Mouse (Mus musculus): ENCODE results near the gene Rock2. TPM values are rescaled to one million over a fixed set of nuclear protein-coding genes. Genes with fewer than 3 reads are reported as not detected.

The Rock2 gene
- polyA plus RNA-seq, 1 experiment = 95.1 TPM

GRCm38 (mm10) chr12:16860961-16861360 is 33.7 kb upstream of the Rock2 start:
- TF ChIP-seq POLR2A (IDR thresholded peaks at IDR 0.05; ENCODE audit: insufficient read depth, low read length) (no peak), CTCF (IDR thresholded peaks at IDR 0.05; ENCODE audit: low read depth, low read length) (no peak), EP300 (IDR thresholded peaks at IDR 0.05; ENCODE audit: insufficient read depth, low read depth, low read length) (no peak)
- no peak overlapping the region for H3K27ac ChIP-seq (ENCODE audit: insufficient read depth, low read length)
- no peaks in the 10 kb centered on the region for H3K9me3 ChIP-seq (replicated peaks; ENCODE audit: control insufficient read depth, insufficient read depth, low read length, poor library complexity, severe bottlenecking)
- H3K4me3 ChIP-seq (ENCODE audit: low read depth, low read length) = no peak overlapping the region
- H3K27me3 ChIP-seq (ENCODE audit: control insufficient read depth, insufficient read depth, low read length, poor library complexity, severe bottlenecking) = no peaks in the 10 kb centered on the region
- no peak overlapping the region for H3K9ac ChIP-seq (ENCODE audit: low read depth, poor library complexity, severe bottlenecking)
- no peaks in the 10 kb centered on the region for H3K36me3 ChIP-seq (ENCODE audit: control insufficient read depth, insufficient read depth, low read length, poor library complexity, severe bottlenecking)
- no peaks in the 10 kb centered on the region for H3K4me1 ChIP-seq (ENCODE audit: control insufficient read depth, insufficient read depth, low read length)

GRCm38 (mm10) chr12:16864477-16864876 is 30.2 kb upstream of the Rock2 start:
- no peaks in the 10 kb centered on the region for H3K4me1 ChIP-seq (ENCODE audit: control insufficient read depth, insufficient read depth, low read length)
- H3K27me3 ChIP-seq (ENCODE audit: control insufficient read depth, insufficient read depth, low read length, poor library complexity, severe bottlenecking) = no peaks in the 10 kb centered on the region
- no peaks in the 10 kb centered on the region for H3K36me3 ChIP-seq (ENCODE audit: control insufficient read depth, insufficient read depth, low read length, poor library complexity, severe bottlenecking)
- no peaks in the 10 kb centered on the region for H3K9me3 ChIP-seq (replicated peaks; ENCODE audit: control insufficient read depth, insufficient read depth, low read length, poor library complexity, severe bottlenecking)
- no peak overlapping the region for H3K27ac ChIP-seq (ENCODE audit: insufficient read depth, low read length)
- H3K9ac ChIP-seq (ENCODE audit: low read depth, poor library complexity, severe bottlenecking) = no peak overlapping the region
- TF ChIP-seq POLR2A (IDR thresholded peaks at IDR 0.05; ENCODE audit: insufficient read depth, low read length) = no peak
- TF ChIP-seq CTCF (IDR thresholded peaks at IDR 0.05; ENCODE audit: low read depth, low read length) = no peak
- no peak for TF ChIP-seq EP300 (IDR thresholded peaks at IDR 0.05; ENCODE audit: insufficient read depth, low read depth, low read length)
- no peak overlapping the region for H3K4me3 ChIP-seq (ENCODE audit: low read depth, low read length)

- Histone ChIP-seq H3K9ac (ENCODE audit: low read depth, poor library complexity, severe bottlenecking) (no peak overlapping the region), H3K27ac (ENCODE audit: insufficient read depth, low read length) (no peak overlapping the region), H3K36me3 (ENCODE audit: control insufficient read depth, insufficient read depth, low read length, poor library complexity, severe bottlenecking) (no peaks in the 10 kb centered on the region), H3K4me1 (ENCODE audit: control insufficient read depth, insufficient read depth, low read length) (no peaks in the 10 kb centered on the region), H3K27me3 (ENCODE audit: control insufficient read depth, insufficient read depth, low read length, poor library complexity, severe bottlenecking) (no peaks in the 10 kb centered on the region), H3K9me3 (replicated peaks; ENCODE audit: control insufficient read depth, insufficient read depth, low read length, poor library complexity, severe bottlenecking) (no peaks in the 10 kb centered on the region), H3K4me3 (ENCODE audit: low read depth, low read length) (no peak overlapping the region)
- TF ChIP-seq CTCF (IDR thresholded peaks at IDR 0.05; ENCODE audit: low read depth, low read length) (no peak), POLR2A (IDR thresholded peaks at IDR 0.05; ENCODE audit: insufficient read depth, low read length) (no peak), EP300 (IDR thresholded peaks at IDR 0.05; ENCODE audit: insufficient read depth, low read depth, low read length) (no peak)
These were observed 28.8 kb upstream of the Rock2 start for GRCm38 (mm10) chr12:16865871-16866270.

DNA sequence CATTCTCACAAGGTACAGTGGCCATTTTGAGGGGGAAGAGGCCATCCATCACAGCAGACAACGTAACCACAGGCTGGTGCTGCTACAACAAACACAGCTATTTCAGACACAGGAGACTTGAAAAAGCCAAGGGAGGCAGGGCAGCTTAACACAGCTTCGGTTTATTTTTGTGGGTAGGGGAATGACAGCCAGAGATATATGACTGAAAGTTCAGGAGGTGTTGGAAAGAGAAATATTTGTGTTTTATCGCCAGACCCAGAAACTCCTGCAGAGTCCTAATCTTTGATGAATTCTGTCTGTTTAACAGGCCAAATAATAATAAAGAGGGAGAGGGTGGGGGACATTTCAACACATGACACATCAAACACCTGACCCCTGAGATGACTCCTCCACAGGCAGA is 28.2 kb upstream of the Rock2 start:
- H3K4me3 ChIP-seq (ENCODE audit: low read depth, low read length) = no peak overlapping the region
- H3K27me3 ChIP-seq (ENCODE audit: control insufficient read depth, insufficient read depth, low read length, poor library complexity, severe bottlenecking) = no peaks in the 10 kb centered on the region
- TF ChIP-seq CTCF (IDR thresholded peaks at IDR 0.05; ENCODE audit: low read depth, low read length) = no peak
- no peak for TF ChIP-seq POLR2A (IDR thresholded peaks at IDR 0.05; ENCODE audit: insufficient read depth, low read length)
- no peak for TF ChIP-seq EP300 (IDR thresholded peaks at IDR 0.05; ENCODE audit: insufficient read depth, low read depth, low read length)
- no peak overlapping the region for H3K9ac ChIP-seq (ENCODE audit: low read depth, poor library complexity, severe bottlenecking)
- H3K9me3 ChIP-seq (replicated peaks; ENCODE audit: control insufficient read depth, insufficient read depth, low read length, poor library complexity, severe bottlenecking) = no peaks in the 10 kb centered on the region
- no peak overlapping the region for H3K27ac ChIP-seq (ENCODE audit: insufficient read depth, low read length)
- no peaks in the 10 kb centered on the region for H3K4me1 ChIP-seq (ENCODE audit: control insufficient read depth, insufficient read depth, low read length)
- no peaks in the 10 kb centered on the region for H3K36me3 ChIP-seq (ENCODE audit: control insufficient read depth, insufficient read depth, low read length, poor library complexity, severe bottlenecking)

DNA sequence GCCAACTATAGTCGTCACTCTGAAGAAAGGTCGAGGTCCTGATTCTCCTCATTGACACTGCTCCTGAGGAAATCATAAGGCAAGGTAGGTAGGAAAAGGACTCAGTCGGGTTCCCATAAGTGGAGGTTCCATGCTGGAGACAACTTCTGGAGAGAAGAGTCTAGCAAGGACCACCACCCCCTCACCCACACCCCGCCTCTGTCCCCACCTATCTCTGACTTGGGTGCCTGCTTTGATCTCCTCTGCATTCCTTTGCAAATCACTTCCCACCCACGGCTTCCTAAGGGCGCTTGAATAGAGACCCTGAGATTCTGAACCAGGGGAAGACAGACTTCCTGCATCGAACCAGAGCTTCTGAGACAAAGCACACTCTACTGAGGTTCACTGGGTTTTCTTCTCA is 27.4 kb upstream of the Rock2 start:
- no peak overlapping the region for H3K4me3 ChIP-seq (ENCODE audit: low read depth, low read length)
- H3K27me3 ChIP-seq (ENCODE audit: control insufficient read depth, insufficient read depth, low read length, poor library complexity, severe bottlenecking) = no peaks in the 10 kb centered on the region
- H3K27ac ChIP-seq (ENCODE audit: insufficient read depth, low read length) = no peak overlapping the region
- H3K9me3 ChIP-seq (replicated peaks; ENCODE audit: control insufficient read depth, insufficient read depth, low read length, poor library complexity, severe bottlenecking) = no peaks in the 10 kb centered on the region
- H3K9ac ChIP-seq (ENCODE audit: low read depth, poor library complexity, severe bottlenecking) = no peak overlapping the region
- no peaks in the 10 kb centered on the region for H3K36me3 ChIP-seq (ENCODE audit: control insufficient read depth, insufficient read depth, low read length, poor library complexity, severe bottlenecking)
- no peaks in the 10 kb centered on the region for H3K4me1 ChIP-seq (ENCODE audit: control insufficient read depth, insufficient read depth, low read length)
- TF ChIP-seq CTCF (IDR thresholded peaks at IDR 0.05; ENCODE audit: low read depth, low read length) (no peak), POLR2A (IDR thresholded peaks at IDR 0.05; ENCODE audit: insufficient read depth, low read length) (no peak)

DNA sequence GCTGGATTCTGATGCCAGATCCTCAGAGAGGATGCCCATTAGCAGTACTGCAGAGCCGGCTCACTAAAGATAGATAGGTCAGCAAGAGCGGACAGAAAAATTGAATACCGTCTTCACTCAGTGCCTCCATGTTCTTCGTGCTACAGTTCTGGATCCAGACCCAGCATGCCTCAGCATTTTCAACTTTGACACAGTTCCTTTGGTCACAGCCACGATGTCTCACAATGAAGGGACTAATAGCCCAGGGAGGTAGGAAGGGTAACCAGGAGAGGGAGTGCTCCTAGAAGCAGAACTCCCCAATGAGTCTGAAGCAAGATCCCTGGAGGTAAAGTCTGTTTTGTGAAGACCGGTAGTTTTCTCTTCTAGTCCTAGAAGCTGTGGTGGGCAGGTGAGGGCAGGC is 26.1 kb upstream of the Rock2 start:
- H3K36me3 ChIP-seq (ENCODE audit: control insufficient read depth, insufficient read depth, low read length, poor library complexity, severe bottlenecking) = no peaks in the 10 kb centered on the region
- no peaks in the 10 kb centered on the region for H3K9me3 ChIP-seq (replicated peaks; ENCODE audit: control insufficient read depth, insufficient read depth, low read length, poor library complexity, severe bottlenecking)
- H3K27ac ChIP-seq (ENCODE audit: insufficient read depth, low read length) = no peak overlapping the region
- H3K27me3 ChIP-seq (ENCODE audit: control insufficient read depth, insufficient read depth, low read length, poor library complexity, severe bottlenecking) = no peaks in the 10 kb centered on the region
- H3K4me3 ChIP-seq (ENCODE audit: low read depth, low read length) = no peak overlapping the region
- no peaks in the 10 kb centered on the region for H3K4me1 ChIP-seq (ENCODE audit: control insufficient read depth, insufficient read depth, low read length)
- TF ChIP-seq POLR2A (IDR thresholded peaks at IDR 0.05; ENCODE audit: insufficient read depth, low read length) (no peak), CTCF (IDR thresholded peaks at IDR 0.05; ENCODE audit: low read depth, low read length) (no peak), EP300 (IDR thresholded peaks at IDR 0.05; ENCODE audit: insufficient read depth, low read depth, low read length) (no peak)
- H3K9ac ChIP-seq (ENCODE audit: low read depth, poor library complexity, severe bottlenecking) = no peak overlapping the region

Measured in ES-Bruce4 (cell line).